Mouse (Mus musculus): ENCODE results near the gene Ing5. TPM values are rescaled to one million over a fixed set of nuclear protein-coding genes. Genes with fewer than 3 reads are reported as not detected.
"Not testable (repeated sequence)": the region's sequence is repeated elsewhere in the genome, so short reads cannot be mapped to it uniquely, and the experiment has no call there.

The Ing5 gene
- polyA plus RNA-seq, 1 experiment = 3.3 TPM

DNA sequence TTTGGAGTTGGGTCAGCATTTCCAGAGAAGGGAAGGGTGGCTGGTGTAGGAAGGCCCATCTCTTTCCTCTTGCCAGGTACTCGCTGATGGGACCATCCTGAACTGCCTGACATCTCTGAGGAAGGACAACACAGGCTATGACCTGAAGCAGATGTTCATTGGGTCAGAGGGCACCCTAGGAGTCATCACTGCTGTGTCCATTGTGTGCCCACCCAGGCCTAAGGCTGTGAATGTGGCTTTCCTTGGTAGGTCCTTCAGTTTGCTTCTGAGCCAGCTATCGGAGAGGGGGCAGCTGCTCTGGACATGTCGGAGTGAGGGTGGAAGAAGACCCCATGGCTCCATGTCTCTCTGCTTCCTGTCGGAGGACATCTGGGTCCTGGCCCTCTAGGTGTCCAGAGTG lies 31.4 kb downstream of the Ing5 start:
- Histone ChIP-seq H3K4me3 (no peak overlapping the region), H3ac (ENCODE audit: control insufficient read depth, insufficient read length) (no peak overlapping the region)
- TF ChIP-seq TCF12 (IDR thresholded peaks at IDR 0.05; ENCODE audit: insufficient read depth, poor library complexity, severe bottlenecking) (no peak), MAX (IDR thresholded peaks at IDR 0.05; ENCODE audit: low read depth) (no peak), CEBPB (IDR thresholded peaks at IDR 0.05; ENCODE audit: insufficient read depth, poor library complexity, severe bottlenecking) (no peak), MYOG (IDR thresholded peaks at IDR 0.05; ENCODE audit: control insufficient read depth in 1 of 3, insufficient read depth in 1 of 3, insufficient read length in 2 of 3, low read depth in 2 of 3) (no peak), REST (IDR thresholded peaks at IDR 0.05; ENCODE audit: insufficient read depth, insufficient read length) (no peak), MYOD1 (IDR thresholded peaks at IDR 0.05; ENCODE audit: control insufficient read depth in 1 of 3, insufficient read length in 2 of 3, low read depth in 2 of 3) (no peak), E2F4 (IDR thresholded peaks at IDR 0.05; ENCODE audit: insufficient read depth) (no peak), SRF (IDR thresholded peaks at IDR 0.05; ENCODE audit: control insufficient read depth, insufficient read length, low read depth) (no peak)

DNA sequence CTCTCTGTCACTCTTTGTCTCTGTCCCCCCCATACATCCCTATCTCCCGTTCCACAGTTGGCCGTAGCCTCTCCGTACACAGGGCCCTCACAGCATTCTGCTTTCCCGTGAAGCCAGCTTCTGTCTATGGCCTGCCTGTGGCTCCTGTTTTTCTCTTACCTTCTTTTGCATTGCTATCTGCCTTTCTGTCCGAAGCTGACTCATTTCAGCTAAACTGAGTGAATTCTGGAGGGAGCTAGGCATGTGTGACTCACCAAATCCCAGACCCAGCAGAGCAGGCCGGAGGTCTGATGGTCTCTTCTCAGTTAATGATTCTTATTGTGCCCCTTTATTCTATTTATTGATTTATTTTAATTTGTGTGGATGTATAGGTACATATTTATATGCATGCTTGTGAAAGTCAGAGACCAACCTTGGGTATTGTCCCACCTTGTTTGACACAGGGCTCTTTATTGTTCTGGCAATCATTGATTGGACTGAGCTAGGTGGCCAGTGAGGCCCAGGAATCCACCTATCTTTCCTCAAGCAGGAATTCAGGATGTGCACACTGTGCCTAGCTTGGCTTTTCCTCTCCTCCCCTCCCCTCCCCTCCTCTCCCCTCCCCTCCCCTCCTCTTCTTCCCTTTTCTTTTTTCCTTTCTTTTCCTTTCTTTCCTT lies 32.2 kb downstream of the Ing5 start:
- no peak overlapping the region for H3ac ChIP-seq (ENCODE audit: control insufficient read depth, insufficient read length)
- H3K4me3 ChIP-seq = no peak overlapping the region
- TF ChIP-seq TCF3 (IDR thresholded peaks at IDR 0.05; ENCODE audit: insufficient read length, low read depth) (no peak), E2F4 (IDR thresholded peaks at IDR 0.05; ENCODE audit: insufficient read depth) (no peak), MAX (IDR thresholded peaks at IDR 0.05; ENCODE audit: low read depth) (no peak), MYOG (IDR thresholded peaks at IDR 0.05; ENCODE audit: control insufficient read depth in 1 of 3, insufficient read depth in 1 of 3, insufficient read length in 2 of 3, low read depth in 2 of 3) (no peak), REST (IDR thresholded peaks at IDR 0.05; ENCODE audit: insufficient read depth, insufficient read length) (no peak), CEBPB (IDR thresholded peaks at IDR 0.05; ENCODE audit: insufficient read depth, poor library complexity, severe bottlenecking) (no peak), USF1 (IDR thresholded peaks at IDR 0.05; ENCODE audit: low read depth) (no peak), MYOD1 (IDR thresholded peaks at IDR 0.05; ENCODE audit: control insufficient read depth in 1 of 3, insufficient read length in 2 of 3, low read depth in 2 of 3) (no peak), TCF12 (IDR thresholded peaks at IDR 0.05; ENCODE audit: insufficient read depth, poor library complexity, severe bottlenecking) (no peak), POLR2AphosphoS2 (IDR thresholded peaks at IDR 0.05; ENCODE audit: insufficient read length, low read depth) (no peak)
- H3K27me3 ChIP-seq (ENCODE audit: control insufficient read depth, insufficient read depth, insufficient read length) = no peaks in the 10 kb centered on the region
- H3K79me2 ChIP-seq (ENCODE audit: control insufficient read depth, insufficient read depth) = no peaks in the 10 kb centered on the region
- no peaks in the 10 kb centered on the region for H3K36me3 ChIP-seq (ENCODE audit: control insufficient read depth, insufficient read depth)
- H3K4me2 ChIP-seq (ENCODE audit: low read depth) = no peak overlapping the region

More for the DNA sequence above, 31.4 kb downstream of the Ing5 start:
- no peak overlapping the region for H3K4me2 ChIP-seq (ENCODE audit: low read depth)
- no peaks in the 10 kb centered on the region for H3K79me2 ChIP-seq (ENCODE audit: control insufficient read depth, insufficient read depth)
- H3K27me3 ChIP-seq (ENCODE audit: control insufficient read depth, insufficient read depth, insufficient read length) = no peaks in the 10 kb centered on the region
- H3K36me3 ChIP-seq (ENCODE audit: control insufficient read depth, insufficient read depth) = no peaks in the 10 kb centered on the region

DNA sequence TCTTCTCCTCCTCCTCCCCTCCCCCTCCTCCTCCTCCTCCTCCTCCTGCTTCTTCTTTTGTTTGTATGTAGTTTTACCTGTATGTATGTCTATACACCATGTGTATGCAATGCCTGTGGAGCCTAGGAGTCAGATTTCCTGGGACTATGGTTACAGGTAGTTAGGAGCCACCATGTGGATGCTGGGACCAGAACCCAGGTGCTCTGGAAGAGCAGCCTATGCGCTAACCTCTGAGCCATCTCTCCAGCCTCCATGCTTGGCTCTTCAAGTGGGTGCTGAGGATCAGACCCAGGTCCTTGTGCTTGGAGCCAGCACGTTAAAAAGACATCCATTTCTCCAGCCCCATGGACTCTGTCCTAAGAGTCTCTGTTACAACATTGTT lies 32.8 kb downstream of the Ing5 start:
- Histone ChIP-seq H3K4me2 (ENCODE audit: low read depth) (no peak overlapping the region), H3ac (ENCODE audit: control insufficient read depth, insufficient read length) (no peak overlapping the region), H3K79me2 (ENCODE audit: control insufficient read depth, insufficient read depth) (no peaks in the 10 kb centered on the region), H3K27me3 (ENCODE audit: control insufficient read depth, insufficient read depth, insufficient read length) (no peaks in the 10 kb centered on the region), H3K36me3 (ENCODE audit: control insufficient read depth, insufficient read depth) (no peaks in the 10 kb centered on the region), H3K4me3 (no peak overlapping the region)
- TF ChIP-seq SRF (IDR thresholded peaks at IDR 0.05; ENCODE audit: control insufficient read depth, insufficient read length, low read depth) (no peak), REST (IDR thresholded peaks at IDR 0.05; ENCODE audit: insufficient read depth, insufficient read length) (no peak), MAX (IDR thresholded peaks at IDR 0.05; ENCODE audit: low read depth) (no peak), E2F4 (IDR thresholded peaks at IDR 0.05; ENCODE audit: insufficient read depth) (no peak), POLR2A (IDR thresholded peaks at IDR 0.05; ENCODE audit: insufficient read length, low read depth) (no peak), MYOD1 (IDR thresholded peaks at IDR 0.05; ENCODE audit: control insufficient read depth in 1 of 3, insufficient read length in 2 of 3, low read depth in 2 of 3) (no peak), MYOG (IDR thresholded peaks at IDR 0.05; ENCODE audit: control insufficient read depth in 1 of 3, insufficient read depth in 1 of 3, insufficient read length in 2 of 3, low read depth in 2 of 3) (no peak)

GRCm38 (mm10) chr1:93837335-93837734 lies 33.6 kb downstream of the Ing5 start:
- no peak overlapping the region for H3K4me3 ChIP-seq
- no peak overlapping the region for H3K4me2 ChIP-seq (ENCODE audit: low read depth)
- TF ChIP-seq REST (IDR thresholded peaks at IDR 0.05; ENCODE audit: insufficient read depth, insufficient read length) (no peak), TCF12 (IDR thresholded peaks at IDR 0.05; ENCODE audit: insufficient read depth, poor library complexity, severe bottlenecking) (no peak), E2F4 (IDR thresholded peaks at IDR 0.05; ENCODE audit: insufficient read depth) (no peak), USF1 (IDR thresholded peaks at IDR 0.05; ENCODE audit: low read depth) (no peak), MAX (IDR thresholded peaks at IDR 0.05; ENCODE audit: low read depth) (no peak), CEBPB (IDR thresholded peaks at IDR 0.05; ENCODE audit: insufficient read depth, poor library complexity, severe bottlenecking) (no peak), POLR2AphosphoS2 (IDR thresholded peaks at IDR 0.05; ENCODE audit: insufficient read length, low read depth) (no peak), MYOG (IDR thresholded peaks at IDR 0.05; ENCODE audit: control insufficient read depth in 1 of 3, insufficient read depth in 1 of 3, insufficient read length in 2 of 3, low read depth in 2 of 3) (no peak), POLR2A (IDR thresholded peaks at IDR 0.05; ENCODE audit: insufficient read length, low read depth) (no peak), SRF (IDR thresholded peaks at IDR 0.05; ENCODE audit: control insufficient read depth, insufficient read length, low read depth) (no peak), MYOD1 (IDR thresholded peaks at IDR 0.05; ENCODE audit: control insufficient read depth in 1 of 3, insufficient read length in 2 of 3, low read depth in 2 of 3) (no peak), TCF3 (IDR thresholded peaks at IDR 0.05; ENCODE audit: insufficient read length, low read depth) (no peak)
- H3K36me3 ChIP-seq (ENCODE audit: control insufficient read depth, insufficient read depth) = no peaks in the 10 kb centered on the region
- no peak overlapping the region for H3ac ChIP-seq (ENCODE audit: control insufficient read depth, insufficient read length)
- no peaks in the 10 kb centered on the region for H3K27me3 ChIP-seq (ENCODE audit: control insufficient read depth, insufficient read depth, insufficient read length)
- H3K79me2 ChIP-seq (ENCODE audit: control insufficient read depth, insufficient read depth) = no peaks in the 10 kb centered on the region

DNA sequence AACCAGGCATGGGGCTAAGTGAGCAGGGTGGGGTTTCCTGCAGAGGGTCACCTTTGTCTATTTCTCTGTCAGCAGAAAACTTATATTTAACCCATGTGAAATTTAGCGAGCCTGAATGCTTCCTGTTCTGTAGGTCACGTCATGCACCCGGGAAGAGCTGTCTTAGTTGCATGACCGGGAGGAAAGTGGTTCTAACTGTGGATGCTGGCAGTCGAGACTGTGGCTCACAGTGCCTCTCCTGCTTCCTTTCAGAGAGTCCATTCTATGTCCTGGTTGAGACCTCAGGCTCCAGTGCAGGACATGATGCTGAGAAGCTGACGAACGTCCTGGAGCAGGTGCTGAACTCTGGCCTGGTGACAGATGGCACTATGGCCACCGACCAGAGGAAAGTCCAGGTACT lies 34.8 kb downstream of the Ing5 start:
- not testable (repeated sequence) for H3K79me2 ChIP-seq (ENCODE audit: control insufficient read depth, insufficient read depth); H3K27me3 ChIP-seq (ENCODE audit: control insufficient read depth, insufficient read depth, insufficient read length); H3K36me3 ChIP-seq (ENCODE audit: control insufficient read depth, insufficient read depth); H3K4me2 ChIP-seq (ENCODE audit: low read depth); H3ac ChIP-seq (ENCODE audit: control insufficient read depth, insufficient read length); H3K4me3 ChIP-seq

- not testable (repeated sequence) for H3K4me3 ChIP-seq; H3ac ChIP-seq (ENCODE audit: control insufficient read depth, insufficient read length); H3K79me2 ChIP-seq (ENCODE audit: control insufficient read depth, insufficient read depth); H3K27me3 ChIP-seq (ENCODE audit: control insufficient read depth, insufficient read depth, insufficient read length); H3K36me3 ChIP-seq (ENCODE audit: control insufficient read depth, insufficient read depth); H3K4me2 ChIP-seq (ENCODE audit: low read depth)
Observed at GRCm38 (mm10) chr1:93845766-93846366, 42.1 kb downstream of the Ing5 start.

DNA sequence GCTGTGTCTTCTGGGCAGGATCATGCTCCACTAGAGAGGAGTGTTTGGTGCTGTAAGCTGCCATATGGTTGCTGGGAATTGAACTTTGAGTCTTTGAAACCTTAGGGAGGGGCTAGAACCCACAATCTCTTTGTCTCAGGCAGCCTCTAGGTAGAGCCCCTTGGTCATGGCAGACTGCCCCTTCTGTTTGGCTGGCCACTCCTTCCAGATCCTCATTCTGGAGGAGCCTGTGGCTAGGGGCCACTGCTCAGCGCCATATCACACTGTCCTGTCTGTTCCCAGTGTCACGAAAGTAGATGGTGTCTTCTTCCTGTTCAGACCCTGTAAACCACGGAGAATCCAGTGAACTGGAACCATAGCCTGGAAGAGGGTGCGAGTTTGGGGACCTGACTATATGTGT lies 52.0 kb downstream of the Ing5 start:
- H3K36me3 ChIP-seq (ENCODE audit: control insufficient read depth, insufficient read depth); H3K4me2 ChIP-seq (ENCODE audit: low read depth); H3K27me3 ChIP-seq (ENCODE audit: control insufficient read depth, insufficient read depth, insufficient read length); H3K79me2 ChIP-seq (ENCODE audit: control insufficient read depth, insufficient read depth); H3ac ChIP-seq (ENCODE audit: control insufficient read depth, insufficient read length); H3K4me3 ChIP-seq: not testable (repeated sequence)
